Mouse (Mus musculus) olfactory bulb, adult 2 months (tissue): ENCODE results near the gene Scn1a.

Experiments used
- CTCF ChIP-seq: fragments of 200-500 bp; IDR thresholded peaks from 2 replicates; pipeline ENCODE4 v1.5.1; 2012; ENCODE audit warnings: low read depth, mild to moderate bottlenecking, low read length, moderate library complexity; ENCODE audit not compliant: insufficient read depth
- POLR2A ChIP-seq: fragments of 200-500 bp; IDR thresholded peaks from 2 replicates; pipeline ENCODE4 v1.6.1; 2012; ENCODE audit warnings: mild to moderate bottlenecking, low read depth, low read length, moderate library complexity; ENCODE audit not compliant: insufficient read depth

- TF ChIP-seq CTCF (no peak), POLR2A (no peak)
Observed at GRCm38 (mm10) chr2:66220954-66221353, 219.7 kb downstream of the Scn1a start.
